Mouse (Mus musculus) liver, embryonic 14.5 days (tissue): ENCODE data around the gene Lhx9. TPM values are rescaled to one million over a fixed set of nuclear protein-coding genes. Genes with fewer than 3 reads are reported as not detected.
A peak's percentile ranks its signal among the peaks of the same experiment; 100 is the strongest.

ENCODE experiments used
- ATAC-seq: fragments of 200-750 bp; cut with Nextera tagmentation; 2 replicates; pipeline ENCODE4 v1.8.0; 2017; ENCODE audit warnings: moderate number of reproducible peaks, mild to moderate bottlenecking, moderate library complexity; ENCODE audit not compliant: insufficient read depth
- DNase-seq, 3 experiments: peaks; one replicate each; pipeline ENCODE4 v3.0.0-alpha.2; 2012 to 2013; ENCODE audit warnings: low read depth in 3 of 3, low spot score in 3 of 3
- H3K27ac ChIP-seq: fragments of 300-500 bp; sonication (generic); 2 replicates; pipeline ENCODE4 v1.5.1; 2014; ENCODE audit warnings: moderate library complexity, mild to moderate bottlenecking, control low read depth, inconsistent platforms
- H3K27me3 ChIP-seq: fragments of 300-500 bp; sonication (generic); 2 replicates; pipeline ENCODE4 v1.6.1; 2014; ENCODE audit warnings: mild to moderate bottlenecking, low read length, moderate library complexity; ENCODE audit not compliant: control insufficient read depth, insufficient read depth
- H3K36me3 ChIP-seq: fragments of 300-500 bp; sonication (generic); replicated peaks from 2 replicates; pipeline ENCODE4 v1.6.1; 2014; ENCODE audit warnings: low read depth; ENCODE audit not compliant: control insufficient read depth, insufficient read depth
- H3K4me1 ChIP-seq, 2 experiments: fragments of 200-500 bp in 1 of 2; fragments of 300-500 bp in 1 of 2; sonication (generic) in 1 of 2; replicated peaks; 2 replicates each; pipeline ENCODE4 v1.6.1; 2012 to 2014; ENCODE audit warnings: antibody characterized with exemption in 1 of 2, inconsistent platforms in 1 of 2, low read length in 1 of 2; ENCODE audit not compliant: control insufficient read depth in 2 of 2, insufficient read depth in 2 of 2
- H3K4me2 ChIP-seq: fragments of 300-500 bp; sonication (generic); 2 replicates; pipeline ENCODE4 v1.6.1; 2014; ENCODE audit warnings: low read depth, mild to moderate bottlenecking, control low read depth, moderate library complexity
- H3K4me3 ChIP-seq, 2 experiments: fragments of 200-500 bp in 1 of 2; fragments of 300-500 bp in 1 of 2; sonication (generic) in 1 of 2; 2 replicates each; pipeline ENCODE4 v1.5.1; 2012 to 2014; ENCODE audit warnings: low read depth in 2 of 2, low read length in 2 of 2, mild to moderate bottlenecking in 2 of 2, control low read depth in 1 of 2, inconsistent platforms in 1 of 2, moderate library complexity in 1 of 2; ENCODE audit not compliant: insufficient read depth in 1 of 2
- H3K9ac ChIP-seq: fragments of 300-500 bp; sonication (generic); replicated peaks from 2 replicates; pipeline ENCODE4 v1.6.1; 2014; ENCODE audit warnings: mild to moderate bottlenecking, control low read depth, moderate library complexity
- H3K9me3 ChIP-seq: fragments of 300-500 bp; sonication (generic); 2 replicates; pipeline ENCODE4 v1.6.1; 2016; ENCODE audit warnings: low read length, mixed read lengths; ENCODE audit not compliant: control insufficient read depth
- CTCF ChIP-seq: IDR thresholded peaks from 2 replicates; pipeline ENCODE4 v1.5.1; 2016; ENCODE audit warnings: antibody characterized with exemption, low read depth, control low read depth
- EP300 ChIP-seq: IDR thresholded peaks from 2 replicates; pipeline ENCODE4 v1.6.1; 2016; ENCODE audit warnings: antibody characterized with exemption, low read depth
- WGBS: fragments of 180-500 bp; shearing (Covaris S2); extraction: QIAGEN DNeasy Blood & Tissue Kit; methylation state at CpG from one replicate; pipeline ENCODE4 v1.1.7; 2014; ENCODE audit not compliant: insufficient replicate concordance; 5-methylcytosine and 5-hydroxymethylcytosine counted together
- polyA plus RNA-seq, 2 experiments: library from polyadenylated mRNA; depleted of rRNA in 1 of 2; stranded (reverse) in 1 of 2; unstranded in 1 of 2; fragments of >200 nt; fragmentation: Nextera tagmentation in 1 of 2; extraction: Ambion mirVana in 1 of 2; gene quantifications; 2 replicates each; pipeline versions ENCODE4 v1.2.1 to v1.2.3; 2012 to 2014

Gene Lhx9
- polyA plus RNA-seq, 2 experiments, result 0.13 TPM; not detected in 1

DNA sequence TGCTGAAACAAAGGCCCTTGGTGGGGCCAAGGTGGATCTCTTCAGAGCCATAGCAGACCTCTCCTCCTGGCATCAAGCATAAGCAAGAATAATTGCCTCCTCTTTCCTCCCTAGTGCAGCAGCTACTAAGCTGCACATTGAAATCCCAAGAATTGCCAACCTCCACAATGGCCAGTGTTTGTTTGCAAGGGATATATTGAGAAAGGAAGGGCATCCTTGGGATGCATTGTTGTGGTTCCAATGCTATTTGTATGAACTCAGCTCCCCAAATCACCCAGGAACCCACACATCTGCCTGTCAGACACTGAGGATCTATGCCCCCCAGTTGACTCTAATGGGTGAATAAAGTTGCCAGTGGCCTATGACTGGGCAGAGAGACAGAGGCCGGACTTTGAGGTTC, 2.4 kb upstream of the Lhx9 start:
- no peak overlapping the region for H3K4me2 ChIP-seq
- no peak overlapping the region for H3K4me3 ChIP-seq
- DNase-seq, result no peak
- no peak for TF ChIP-seq EP300
- TF ChIP-seq CTCF, result no peak
- 62% methylated on average over 1 of the region's 1 CpGs for WGBS
- H3K36me3 ChIP-seq, result no peaks in the 10 kb centered on the region
- no peak for ATAC-seq
- H3K9me3 ChIP-seq, result no peaks in the 10 kb centered on the region
- H3K9ac ChIP-seq, result no peak overlapping the region
- H3K27ac ChIP-seq, result no peak overlapping the region
- peaks cover 37% of the 10 kb centered on the region for H3K27me3 ChIP-seq
- H3K4me1 ChIP-seq, result peaks cover 2 to 5% of the 10 kb centered on the region in 2 experiments; a peak in 2 of 4 replicates

DNA sequence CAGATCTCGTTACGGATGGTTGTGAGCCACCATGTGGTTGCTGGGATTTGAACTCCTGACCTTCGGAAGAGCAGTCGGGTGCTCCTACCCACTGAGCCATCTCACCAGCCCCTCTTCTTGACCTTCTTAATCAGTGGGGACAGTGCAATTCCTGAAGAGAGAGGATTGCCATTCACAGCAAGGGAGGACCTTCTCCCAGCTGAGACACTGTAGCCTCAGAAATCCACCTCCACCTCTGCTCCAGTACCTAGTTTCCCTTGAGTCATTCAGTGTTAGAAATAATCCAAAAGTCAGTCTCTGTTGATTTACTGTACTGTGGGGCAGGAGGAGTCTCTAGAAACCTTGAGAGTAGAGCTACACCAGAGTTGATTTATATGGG, 1.8 kb upstream of the Lhx9 start:
- no peak overlapping the region for H3K27ac ChIP-seq
- no peak for ATAC-seq
- no peak overlapping the region for H3K9ac ChIP-seq
- TF ChIP-seq CTCF (no peak), EP300 (no peak)
- H3K27me3 ChIP-seq, result peaks cover 44% of the 10 kb centered on the region
- DNase-seq, result no peak
- 66% methylated on average over 2 of the region's 4 CpGs for WGBS
- H3K4me1 ChIP-seq, result peaks cover 0 to 2% of the 10 kb centered on the region in 2 experiments; a peak in 2 of 4 replicates
- no peaks in the 10 kb centered on the region for H3K9me3 ChIP-seq
- no peak overlapping the region for H3K4me2 ChIP-seq
- H3K36me3 ChIP-seq, result no peaks in the 10 kb centered on the region
- no peak overlapping the region for H3K4me3 ChIP-seq

DNA sequence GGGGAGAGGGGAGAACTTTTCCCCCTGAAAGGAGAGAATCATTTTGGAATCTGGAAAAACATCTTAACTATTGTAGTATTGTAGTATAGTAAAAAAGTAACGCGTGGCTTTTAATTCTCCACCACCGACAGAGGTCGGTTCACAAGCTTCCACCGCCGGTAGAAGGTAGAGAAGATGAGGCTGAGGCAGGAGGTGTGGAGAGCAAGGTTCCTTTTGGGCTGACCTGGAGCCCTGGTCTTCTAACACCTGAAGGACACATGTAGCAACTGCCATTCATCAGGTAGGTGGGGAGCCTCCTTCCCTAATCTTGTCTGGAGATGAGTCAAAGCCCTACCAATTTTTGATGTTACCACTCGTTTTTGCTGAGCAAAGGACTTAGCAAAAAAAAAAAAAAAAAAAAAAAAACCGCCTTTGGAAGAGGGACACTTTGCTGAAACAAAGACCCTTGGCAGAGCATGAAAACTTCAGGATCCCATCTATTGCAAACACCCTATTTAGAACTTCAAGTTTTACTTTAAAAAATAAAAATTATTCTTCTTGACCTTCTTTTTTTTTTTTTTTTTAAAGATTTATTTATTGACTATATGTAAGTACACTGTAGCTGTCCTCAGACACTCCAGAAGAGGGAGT, 1.3 kb upstream of the Lhx9 start:
- H3K36me3 ChIP-seq, result no peaks in the 10 kb centered on the region
- H3K4me3 ChIP-seq, result no peak overlapping the region
- no peak for ATAC-seq
- WGBS, result 11% methylated on average over 8 of the region's 8 CpGs
- no peaks in the 10 kb centered on the region for H3K9me3 ChIP-seq
- DNase-seq, result no peak
- H3K4me2 ChIP-seq, result no peak overlapping the region
- no peak overlapping the region for H3K9ac ChIP-seq
- no peaks in the 10 kb centered on the region for H3K4me1 ChIP-seq
- peaks cover 49% of the 10 kb centered on the region for H3K27me3 ChIP-seq
- no peak overlapping the region for H3K27ac ChIP-seq
- no peak for TF ChIP-seq EP300
- TF ChIP-seq CTCF, result no peak

DNA sequence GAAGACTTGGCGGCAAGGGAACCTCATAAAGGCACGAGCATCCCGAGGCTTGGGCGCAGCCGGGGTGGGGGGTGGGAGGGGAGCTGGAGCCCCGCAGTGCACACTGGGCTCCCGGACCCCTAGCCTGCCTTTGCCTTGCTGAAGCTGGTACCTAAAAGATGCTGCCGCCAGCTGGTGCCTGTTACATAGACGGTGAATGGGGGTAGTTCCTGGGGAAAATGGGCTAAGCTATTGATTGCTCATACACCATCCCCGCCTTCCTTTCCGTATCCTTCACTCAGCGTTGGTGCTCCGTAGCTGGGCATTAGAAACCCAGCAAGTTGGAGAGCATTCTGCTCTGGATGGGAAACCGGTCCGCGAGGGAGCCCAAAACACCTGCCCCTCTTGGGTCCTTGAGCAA, 351 bp downstream of the Lhx9 start:
- Histone ChIP-seq H3K27ac (no peak overlapping the region), H3K4me2 (peak overlapping the region; percentile 42; the same call in 1 of the 2 replicates), H3K4me1 (peaks cover 0 to 2% of the 10 kb centered on the region in 2 experiments; a peak in 1 of 4 replicates), H3K27me3 (peaks cover 65% of the 10 kb centered on the region), H3K36me3 (no peaks in the 10 kb centered on the region), H3K9ac (no peak overlapping the region), H3K9me3 (no peaks in the 10 kb centered on the region), H3K4me3 (peak overlapping the region in 1 of 2 experiments; percentile 18; a peak in 1 of 4 replicates)
- ATAC-seq, result no peak
- TF ChIP-seq EP300, result no peak
- no peak for TF ChIP-seq CTCF
- WGBS, result under 1% methylated on average over 16 of the region's 16 CpGs
- no peak for DNase-seq

DNA sequence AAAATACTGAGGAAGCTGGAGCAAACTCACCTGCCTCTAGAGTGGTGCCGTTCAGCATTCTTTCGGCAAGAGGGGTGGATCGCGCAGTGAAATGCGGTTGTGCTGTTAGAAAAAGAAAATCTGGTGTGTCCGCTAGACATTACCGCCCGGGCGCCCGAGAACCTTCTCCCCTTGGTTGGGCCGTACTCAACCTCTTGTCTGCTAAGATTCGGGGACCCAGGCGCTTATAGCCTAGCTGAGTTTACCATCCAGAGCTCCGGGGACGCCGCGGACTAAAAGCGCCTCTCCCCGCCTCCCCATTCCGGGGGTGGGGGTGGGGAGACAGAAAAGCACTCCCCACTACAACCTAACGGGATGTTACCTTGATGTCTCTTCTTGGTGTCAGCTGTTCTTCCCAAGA, 1.2 kb downstream of the Lhx9 start:
- no peak overlapping the region for H3K9ac ChIP-seq
- no peak for ATAC-seq
- TF ChIP-seq EP300 (no peak), CTCF (no peak)
- H3K4me3 ChIP-seq, result no peak overlapping the region
- H3K36me3 ChIP-seq, result no peaks in the 10 kb centered on the region
- peaks cover 0 to 2% of the 10 kb centered on the region in 2 experiments; a peak in 1 of 4 replicates for H3K4me1 ChIP-seq
- WGBS, result under 1% methylated on average over 21 of the region's 21 CpGs
- DNase-seq, result no peak
- H3K9me3 ChIP-seq, result no peaks in the 10 kb centered on the region
- H3K4me2 ChIP-seq, result no peak overlapping the region
- H3K27ac ChIP-seq, result no peak overlapping the region
- peaks cover 74% of the 10 kb centered on the region for H3K27me3 ChIP-seq
